Mouse (Mus musculus) megakaryocyte, embryonic 14.5 days (primary cell): ENCODE measurements around the gene Mthfd1l.

Experiments used
- FLI1 ChIP-seq: IDR thresholded peaks from 2 replicates; pipeline ENCODE4 v1.6.1; 2012; ENCODE audit warnings: low read length, inconsistent platforms, mixed read lengths
- GATA1 ChIP-seq: IDR thresholded peaks from 3 replicates; pipeline ENCODE4 v1.6.1; 2012; ENCODE audit warnings: mixed read lengths, low read length, inconsistent platforms, borderline replicate concordance

DNA sequence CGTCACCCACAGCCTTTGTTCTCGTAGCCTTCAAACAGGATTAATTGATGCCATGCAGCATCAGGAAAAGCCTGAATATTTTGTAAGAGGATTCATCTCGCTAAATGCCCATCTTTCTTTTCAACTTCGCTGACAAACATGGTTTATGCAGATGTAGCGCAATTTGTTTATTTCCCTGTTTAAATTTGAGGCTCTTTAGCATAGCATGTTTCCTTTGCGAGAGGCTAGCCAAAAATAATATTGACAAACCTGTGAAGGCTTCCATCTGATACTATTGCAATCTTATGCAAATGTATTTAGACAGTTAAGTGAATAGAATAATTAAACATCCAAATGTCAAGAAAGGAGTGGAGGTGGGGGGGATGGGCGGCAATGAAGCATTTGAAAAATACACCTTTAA, 152.3 kb downstream of the Mthfd1l start:
- no peak for TF ChIP-seq FLI1
- TF ChIP-seq GATA1: no peak
